Mouse (Mus musculus) adrenal gland, postnatal 25 days (tissue): ENCODE data around the gene Pdhx. TPM values are rescaled to one million over a fixed set of nuclear protein-coding genes. Genes with fewer than 3 reads are reported as not detected.
A peak's percentile ranks its signal among the peaks of the same experiment; 100 is the strongest.

Experiments used
- DNase-seq: peaks from one replicate; pipeline ENCODE4 v3.0.0; 2021; ENCODE audit warnings: mixed read lengths
- total RNA-seq: library from RNA; stranded (reverse); gene quantifications from 2 replicates; pipeline ENCODE4 v1.2.3, GENCODE M21; 2021

The Pdhx gene
- total RNA-seq, 1 experiment from 2014 or later, result 109 TPM

- no peak for DNase-seq
Measured at GRCm38 (mm10) chr2:102987708-102988010, 85.7 kb downstream of the Pdhx start.

GRCm38 (mm10) chr2:102986964-102987707, 86.2 kb downstream of the Pdhx start:
- peak; percentile 62 for DNase-seq

GRCm38 (mm10) chr2:102986424-102986823, 86.9 kb downstream of the Pdhx start:
- DNase-seq, result no peak

- no peak for DNase-seq
Measured at GRCm38 (mm10) chr2:102982822-102983221, 90.5 kb downstream of the Pdhx start.

GRCm38 (mm10) chr2:102981446-102982314, 91.6 kb downstream of the Pdhx start:
- DNase-seq, result no peak

GRCm38 (mm10) chr2:102980870-102981269, 92.4 kb downstream of the Pdhx start:
- DNase-seq, result no peak

- DNase-seq, result no peak
Measured at GRCm38 (mm10) chr2:102979519-102979918, 93.8 kb downstream of the Pdhx start.

GRCm38 (mm10) chr2:102979112-102979511, 94.2 kb downstream of the Pdhx start:
- no peak for DNase-seq

- no peak for DNase-seq
Measured at GRCm38 (mm10) chr2:102975358-102975945, 97.9 kb downstream of the Pdhx start.

GRCm38 (mm10) chr2:102973115-102973514, 100.2 kb downstream of the Pdhx start:
- no peak for DNase-seq

GRCm38 (mm10) chr2:102972575-102972974, 100.7 kb downstream of the Pdhx start:
- no peak for DNase-seq

- no peak for DNase-seq
Measured at GRCm38 (mm10) chr2:102971951-102972350, 101.4 kb downstream of the Pdhx start.

Other genes with a start within 250 kb of the Pdhx start
- gene Cd44, start 171.8 kb downstream of the Pdhx start, total RNA-seq, result 38.5 and 76.1 TPM in 2 replicates
- gene Apip, start 162 bp upstream of the Pdhx start, total RNA-seq, result 55.1 and 56.0 TPM in 2 replicates
- 0.52 and 1.00 TPM in 2 replicates for gene Ehf, start 229.8 kb upstream of the Pdhx start, total RNA-seq